In the genomic region with DNA sequence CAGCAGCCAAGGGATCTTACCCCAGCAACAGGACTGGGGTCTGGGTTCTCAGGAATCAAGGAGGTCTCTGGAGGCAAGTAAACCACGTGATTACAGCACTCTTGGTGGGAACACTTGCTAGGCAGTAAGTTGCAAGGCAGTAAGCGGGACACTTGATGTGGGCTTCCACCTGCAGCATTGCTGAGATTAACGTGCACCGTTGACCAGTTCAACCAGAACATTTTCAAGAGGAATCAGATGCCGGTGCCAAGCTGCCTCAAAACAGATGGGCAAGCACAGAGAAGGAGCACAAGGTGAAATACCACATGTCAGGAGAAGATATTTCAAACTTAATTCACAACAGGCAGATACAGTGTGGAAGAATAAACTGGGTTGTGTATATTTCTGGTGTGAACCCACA, we compare ENCODE assay signal across 32 mouse cellular contexts.
DNase-seq lines count a peak whose midpoint lies in the region; ATAC-seq and TF ChIP-seq lines count a peak whose summit lies in the region.
"Had no signal": no experiment of that assay in that cellular context is flagged by ENCODE, and none has a peak within 500 bp of the region (broad histone marks: within the 10 kb centered on the region; RNA-seq: fewer than 3 reads in every experiment).

No protein-coding gene starts in this region.

- TF ChIP-seq CTCF in testis, adult 2 months (IDR thresholded peaks at IDR 0.05; ENCODE audit: control insufficient read depth, insufficient read depth, insufficient replicate concordance, low read depth, low read length), result no peak

- peak; percentile 52 for DNase-seq in embryonic facial prominence, embryonic 11.5 days (ENCODE audit: low spot score)
- no peak for DNase-seq in embryonic facial prominence, embryonic 10.5 days (ENCODE audit: low spot score)
- DNase-seq in testis, postnatal 14 days (ENCODE audit: low spot score), result no peak
- DNase-seq in limb, embryonic 10.5 days (ENCODE audit: low spot score), result peak; percentile 41
- no peak for DNase-seq in kidney, adult 18-20 months
- DNase-seq: adrenal gland, postnatal 10 days; cerebellum, adult 11-12 months; cerebellum, adult 9-11 months; gastrocnemius, postnatal 25 days; heart, postnatal 4 days; kidney, adult 11 months; kidney, postnatal 36 days; liver, embryonic 13.5 days; lung, postnatal 14 days; right cerebral cortex, adult 18-20 months; right cerebral cortex, postnatal 4 days; thymus, postnatal 14 days had no signal

- no peaks in the 10 kb centered on the region for H3K4me1 ChIP-seq in embryonic facial prominence, embryonic 11.5 days (ENCODE audit: control insufficient read depth, insufficient read depth, low read length)
- no peaks in the 10 kb centered on the region for H3K4me1 ChIP-seq in embryonic facial prominence, embryonic 10.5 days
- 0 out of 2 replicates have a peak, but pooled peaks cover 2% of the 10 kb centered on the region for H3K4me1 ChIP-seq in testis, adult 2 months (ENCODE audit: control insufficient read depth, insufficient read depth, low read length)
- peaks cover 10% of the 10 kb centered on the region for H3K4me1 ChIP-seq in limb, embryonic 10.5 days
- H3K4me1 ChIP-seq in kidney, embryonic 14.5 days (ENCODE audit: control insufficient read depth, insufficient read depth, low read length), result no peaks in the 10 kb centered on the region
- H3K4me1 ChIP-seq: liver, embryonic 13.5 days; midbrain, embryonic 12.5 days; neural tube, embryonic 12.5 days had no signal

- no peaks in the 10 kb centered on the region for H3K36me3 ChIP-seq in embryonic facial prominence, embryonic 11.5 days (replicated peaks; ENCODE audit: control insufficient read depth, insufficient read depth, low read depth, low read length)
- H3K36me3 ChIP-seq in embryonic facial prominence, embryonic 10.5 days (replicated peaks), result no peaks in the 10 kb centered on the region
- no peaks in the 10 kb centered on the region for H3K36me3 ChIP-seq in testis, adult 2 months (ENCODE audit: control insufficient read depth, insufficient read depth, low read length)
- H3K36me3 ChIP-seq in limb, embryonic 10.5 days, result no peaks in the 10 kb centered on the region
- no peaks in the 10 kb centered on the region for H3K36me3 ChIP-seq in kidney, embryonic 14.5 days (ENCODE audit: control insufficient read depth, insufficient read depth, low read length)
- H3K36me3 ChIP-seq: G1E; limb, embryonic 15.5 days; liver, embryonic 13.5 days; midbrain, embryonic 12.5 days; neural tube, embryonic 12.5 days had no signal

- H3K4me2 ChIP-seq in embryonic facial prominence, embryonic 11.5 days (ENCODE audit: low read depth, low read length), result no peak overlapping the region
- no peak overlapping the region for H3K4me2 ChIP-seq in kidney, embryonic 14.5 days (replicated peaks; ENCODE audit: low read depth, low read length)
- H3K4me2 ChIP-seq: heart, embryonic 11.5 days; hindbrain, embryonic 14.5 days; limb, embryonic 15.5 days; liver, embryonic 13.5 days; midbrain, embryonic 12.5 days; neural tube, embryonic 12.5 days had no signal

- no peak overlapping the region for H3K9ac ChIP-seq in embryonic facial prominence, embryonic 11.5 days (replicated peaks; ENCODE audit: low read length)
- no peak overlapping the region for H3K9ac ChIP-seq in kidney, embryonic 14.5 days (ENCODE audit: low read depth, low read length)
- H3K9ac ChIP-seq: hindbrain, embryonic 14.5 days; limb, embryonic 15.5 days; liver, embryonic 13.5 days; midbrain, embryonic 12.5 days; neural tube, embryonic 12.5 days had no signal

- H3K27me3 ChIP-seq in embryonic facial prominence, embryonic 11.5 days (ENCODE audit: control insufficient read depth, insufficient read depth, low read length), result no peaks in the 10 kb centered on the region
- H3K27me3 ChIP-seq in embryonic facial prominence, embryonic 10.5 days (replicated peaks; ENCODE audit: low read depth, poor library complexity, severe bottlenecking), result no peaks in the 10 kb centered on the region
- H3K27me3 ChIP-seq in testis, adult 2 months (ENCODE audit: control insufficient read depth, insufficient read depth, low read length), result no peaks in the 10 kb centered on the region
- H3K27me3 ChIP-seq in limb, embryonic 10.5 days (ENCODE audit: low read depth, poor library complexity, severe bottlenecking), result no peaks in the 10 kb centered on the region
- H3K27me3 ChIP-seq in kidney, embryonic 14.5 days (ENCODE audit: control insufficient read depth, insufficient read depth, low read length), result no peaks in the 10 kb centered on the region
- H3K27me3 ChIP-seq: liver, embryonic 13.5 days; midbrain, embryonic 12.5 days; neural tube, embryonic 12.5 days; Patski had no signal

- H3K4me3 ChIP-seq in embryonic facial prominence, embryonic 11.5 days (ENCODE audit: low read depth, low read length), result no peak overlapping the region
- H3K4me3 ChIP-seq in embryonic facial prominence, embryonic 10.5 days, result no peak overlapping the region
- H3K4me3 ChIP-seq in testis, adult 2 months (ENCODE audit: control insufficient read depth, low read depth, low read length), result no peak overlapping the region
- no peak overlapping the region for H3K4me3 ChIP-seq in limb, embryonic 10.5 days
- H3K4me3 ChIP-seq in kidney, embryonic 14.5 days (ENCODE audit: low read length), result no peak overlapping the region
- H3K4me3 ChIP-seq: layer of hippocampus, adult 2 months; left cerebral cortex, adult 2 months; limb, embryonic 15.5 days; liver, embryonic 13.5 days; midbrain, embryonic 12.5 days; myocyte; neural tube, embryonic 12.5 days had no signal

- no peak overlapping the region for H3K27ac ChIP-seq in embryonic facial prominence, embryonic 11.5 days (replicated peaks; ENCODE audit: low read depth, low read length)
- no peak overlapping the region for H3K27ac ChIP-seq in embryonic facial prominence, embryonic 10.5 days (replicated peaks)
- H3K27ac ChIP-seq in testis, adult 2 months (ENCODE audit: control insufficient read depth, insufficient read depth, low read depth, low read length), result peak overlapping the region; percentile 62; the same call in 1 of the 2 replicates
- no peak overlapping the region for H3K27ac ChIP-seq in limb, embryonic 10.5 days
- H3K27ac ChIP-seq in kidney, embryonic 14.5 days (ENCODE audit: low read depth, low read length), result no peak overlapping the region
- H3K27ac ChIP-seq: hindbrain, embryonic 14.5 days; layer of hippocampus, adult 2 months; left cerebral cortex, adult 2 months; limb, embryonic 15.5 days; liver, embryonic 13.5 days; midbrain, embryonic 12.5 days; neural tube, embryonic 12.5 days; stomach, postnatal 0 days had no signal

- TF ChIP-seq POLR2A in testis, adult 2 months (IDR thresholded peaks at IDR 0.05; ENCODE audit: control insufficient read depth, low read depth, low read length), result no peak

- no peak for ATAC-seq in embryonic facial prominence, embryonic 11.5 days (replicated peaks; ENCODE audit: insufficient number of reproducible peaks, low FRiP score, low TSS enrichment, low read depth)
- ATAC-seq in kidney, embryonic 14.5 days (ENCODE audit: low FRiP score, low TSS enrichment), result no peak
- ATAC-seq: forebrain, embryonic 14.5 days; inflammation-experienced regulatory T-cells, adult 6 months; Patski had no signal

- H3K9me3 ChIP-seq in embryonic facial prominence, embryonic 11.5 days (replicated peaks; ENCODE audit: control insufficient read depth, low read length), result no peaks in the 10 kb centered on the region
- no peaks in the 10 kb centered on the region for H3K9me3 ChIP-seq in embryonic facial prominence, embryonic 10.5 days
- no peaks in the 10 kb centered on the region for H3K9me3 ChIP-seq in limb, embryonic 10.5 days (replicated peaks)
- H3K9me3 ChIP-seq in kidney, embryonic 14.5 days (ENCODE audit: control insufficient read depth, low read length), result no peaks in the 10 kb centered on the region
- H3K9me3 ChIP-seq: G1E; limb, embryonic 15.5 days; liver, embryonic 13.5 days; midbrain, embryonic 12.5 days; neural tube, embryonic 12.5 days had no signal

- 40% methylated on average over 5 of the region's 5 CpGs for WGBS in embryonic facial prominence, embryonic 11.5 days
- WGBS in embryonic facial prominence, embryonic 10.5 days, result 52% methylated on average over 5 of the region's 5 CpGs
- 25% methylated on average over 5 of the region's 5 CpGs for WGBS in limb, embryonic 10.5 days
- WGBS in kidney, embryonic 14.5 days, result 34% methylated on average over 5 of the region's 5 CpGs

Comparison
In these comparisons a context has a peak if more than half of its experiments do, and no peak if none do; other contexts are left out.
1. DNase-seq: peak in embryonic facial prominence, embryonic 11.5 days (single experiment) and limb, embryonic 10.5 days (single experiment); none in embryonic facial prominence, embryonic 10.5 days (single experiment), testis, postnatal 14 days (single experiment) and kidney, adult 18-20 months (single experiment).